Mouse (Mus musculus): ENCODE results near the gene 4933411K16Rik.

GRCm38 (mm10) chr19:42085690-42086089 is 33.6 kb downstream of the 4933411K16Rik start:
- TF ChIP-seq CTCF (IDR thresholded peaks at IDR 0.05; ENCODE audit: control insufficient read depth, insufficient read depth, insufficient replicate concordance, low read depth, low read length) (no peak), POLR2A (IDR thresholded peaks at IDR 0.05; ENCODE audit: control insufficient read depth, low read depth, low read length) (no peak)

All from testis, adult 2 months (tissue).